Mouse (Mus musculus): ENCODE results near the gene Grin2c. TPM values are rescaled to one million over a fixed set of nuclear protein-coding genes. Genes with fewer than 3 reads are reported as not detected.

Grin2c gene
- polyA plus RNA-seq, 1 experiment from 2014 or later, result 0.51 TPM

DNA sequence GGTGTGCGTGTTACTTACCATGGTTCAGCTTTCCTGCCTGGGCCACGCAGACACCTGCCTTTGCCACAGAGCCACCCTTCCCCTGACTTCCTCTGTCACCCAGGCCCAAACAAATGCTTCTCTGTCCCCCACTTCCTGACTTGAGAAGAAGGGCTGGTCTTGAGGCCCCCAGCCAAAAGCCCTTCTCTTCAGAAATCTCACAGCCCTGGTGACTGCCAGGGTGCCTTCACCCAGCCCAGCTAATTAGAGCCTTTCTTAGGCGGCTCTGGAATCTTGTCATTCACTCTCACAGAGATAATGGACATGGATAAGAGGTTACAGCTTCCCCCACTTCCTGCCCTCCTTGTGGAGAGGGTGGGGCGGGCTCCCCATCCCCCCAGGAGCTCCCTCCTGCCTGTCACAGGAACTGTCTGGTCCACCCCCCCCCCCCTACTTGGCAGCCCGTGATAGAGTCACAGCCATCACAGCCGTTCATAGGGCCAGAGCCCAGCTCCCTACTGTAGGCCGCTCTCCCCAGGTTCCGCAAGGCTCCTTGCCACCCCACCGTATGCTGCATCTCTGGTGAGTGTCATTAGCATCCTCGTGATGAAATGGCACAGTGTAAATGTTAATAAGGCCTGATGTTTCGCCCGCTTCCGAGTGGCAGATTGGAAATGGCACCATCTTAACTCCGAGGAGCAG, 40.1 kb downstream of the Grin2c start:
- no peak for ATAC-seq
- H3K4me2 ChIP-seq, result no peak overlapping the region
- H3K27me3 ChIP-seq (replicated peaks), result 0 out of 2 replicates have a peak, but pooled peaks cover 5% of the 10 kb centered on the region
- no peaks in the 10 kb centered on the region for H3K36me3 ChIP-seq
- H3K4me3 ChIP-seq, result no peak overlapping the region
- WGBS (ENCODE audit: insufficient replicate concordance), result 49% methylated on average over 14 of the region's 14 CpGs
- H3K9ac ChIP-seq, result no peak overlapping the region
- 0 out of 2 replicates have a peak overlapping the region, but pooled peaks have one; percentile 28 for H3K27ac ChIP-seq
- no peaks in the 10 kb centered on the region for H3K9me3 ChIP-seq (replicated peaks)
- peaks cover 84% of the 10 kb centered on the region for H3K4me1 ChIP-seq

DNA sequence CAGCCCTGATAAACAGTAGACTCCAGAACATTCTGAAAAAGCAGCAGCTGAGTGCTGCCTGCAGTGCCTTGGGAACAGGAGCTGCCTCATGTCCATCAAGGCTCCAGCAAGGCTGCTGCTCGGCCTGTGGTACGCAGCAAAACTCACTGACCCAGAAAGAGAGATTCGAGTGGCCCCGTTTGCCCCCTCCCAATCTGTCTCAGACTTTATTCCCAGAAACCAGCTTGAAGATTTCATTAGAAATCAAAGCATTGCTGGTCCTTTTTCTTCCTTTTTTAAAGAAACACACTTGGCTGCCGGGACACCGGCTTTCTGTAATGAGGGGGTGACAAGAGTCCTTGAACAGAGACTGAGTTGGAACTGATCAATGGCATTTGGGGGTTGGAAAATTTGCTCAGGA, 41.7 kb downstream of the Grin2c start:
- H3K4me2 ChIP-seq, result no peak overlapping the region
- H3K9me3 ChIP-seq (replicated peaks), result no peaks in the 10 kb centered on the region
- WGBS (ENCODE audit: insufficient replicate concordance), result 79% methylated on average over 6 of the region's 6 CpGs
- 0 out of 2 replicates have a peak, but pooled peaks cover 5% of the 10 kb centered on the region for H3K27me3 ChIP-seq (replicated peaks)
- no peaks in the 10 kb centered on the region for H3K36me3 ChIP-seq
- no peak for ATAC-seq
- H3K27ac ChIP-seq, result no peak overlapping the region
- H3K9ac ChIP-seq, result no peak overlapping the region
- peaks cover 69% of the 10 kb centered on the region for H3K4me1 ChIP-seq
- H3K4me3 ChIP-seq, result no peak overlapping the region

DNA sequence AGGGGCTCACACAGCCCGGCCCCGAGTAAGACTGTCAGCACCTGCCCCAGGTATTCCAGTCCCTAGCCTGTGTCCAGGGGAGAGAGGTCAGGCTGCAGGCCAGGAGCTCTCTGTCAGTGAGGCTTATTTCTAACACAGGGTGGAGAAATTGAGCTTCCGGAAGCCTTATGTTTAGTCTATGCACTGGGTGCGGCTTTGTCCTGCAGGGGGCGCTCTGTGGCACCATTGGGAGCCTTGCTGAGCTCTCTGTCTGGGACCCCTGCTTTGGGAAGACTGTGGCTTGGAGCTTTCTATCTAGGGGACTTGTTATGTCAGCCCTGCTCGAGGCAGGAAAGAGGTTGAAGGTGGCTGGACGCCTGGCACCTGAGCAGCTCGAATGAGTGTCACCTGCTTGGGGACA, 42.2 kb downstream of the Grin2c start:
- Histone ChIP-seq H3K9ac (no peak overlapping the region), H3K4me3 (no peak overlapping the region), H3K4me2 (no peak overlapping the region), H3K9me3 (replicated peaks) (no peaks in the 10 kb centered on the region), H3K27me3 (replicated peaks) (0 out of 2 replicates have a peak, but pooled peaks cover 5% of the 10 kb centered on the region), H3K36me3 (no peaks in the 10 kb centered on the region), H3K4me1 (peaks cover 69% of the 10 kb centered on the region), H3K27ac (no peak overlapping the region)
- no peak for ATAC-seq
- 45% methylated on average over 8 of the region's 8 CpGs for WGBS (ENCODE audit: insufficient replicate concordance)

DNA sequence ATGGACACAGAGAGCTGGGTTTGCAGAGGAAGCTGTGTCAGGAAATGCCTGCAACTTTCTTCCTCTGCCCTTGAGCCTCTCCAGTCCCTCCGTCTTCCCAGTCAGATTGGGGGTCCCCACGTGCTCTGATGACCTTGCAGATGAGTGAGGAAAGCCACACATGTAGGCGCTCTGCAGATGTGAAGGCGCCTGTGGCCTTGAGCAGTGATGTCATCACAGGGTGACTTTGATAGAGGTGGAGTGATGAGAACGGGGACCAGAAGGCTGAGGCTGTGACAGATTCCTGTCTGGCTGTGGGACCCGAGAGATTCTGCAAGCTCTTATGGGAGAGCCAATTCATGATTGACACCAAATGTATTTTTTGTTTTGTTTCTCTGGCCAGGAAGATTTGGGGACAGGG, 43.2 kb downstream of the Grin2c start:
- Histone ChIP-seq H3K9me3 (replicated peaks) (no peaks in the 10 kb centered on the region), H3K4me3 (no peak overlapping the region), H3K27ac (no peak overlapping the region), H3K27me3 (replicated peaks) (0 out of 2 replicates have a peak, but pooled peaks cover 5% of the 10 kb centered on the region), H3K9ac (no peak overlapping the region), H3K4me1 (peaks cover 72% of the 10 kb centered on the region), H3K36me3 (no peaks in the 10 kb centered on the region), H3K4me2 (no peak overlapping the region)
- no peak for ATAC-seq
- 44% methylated on average over 6 of the region's 6 CpGs for WGBS (ENCODE audit: insufficient replicate concordance)

DNA sequence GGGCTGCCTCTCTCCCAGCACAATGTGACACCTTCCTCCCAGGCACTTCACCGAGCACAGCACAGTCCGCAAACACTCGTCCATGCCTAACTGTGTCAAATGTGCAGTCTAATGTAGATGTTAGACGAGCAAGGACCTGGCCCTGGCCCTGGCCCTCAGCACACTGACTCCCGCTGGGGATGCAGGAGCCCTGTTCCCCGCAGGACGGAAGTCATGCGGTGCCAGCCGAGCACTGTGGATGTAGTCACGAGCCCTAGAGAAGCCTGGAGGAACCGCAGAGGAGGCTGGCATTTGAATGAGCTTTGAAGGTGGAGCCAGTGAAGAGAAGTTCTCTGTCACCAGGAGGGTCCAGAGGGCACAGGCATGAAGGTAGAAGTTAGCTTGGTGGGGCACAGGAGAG, 43.6 kb downstream of the Grin2c start:
- WGBS (ENCODE audit: insufficient replicate concordance), result 63% methylated on average over 11 of the region's 11 CpGs
- Histone ChIP-seq H3K4me2 (no peak overlapping the region), H3K36me3 (no peaks in the 10 kb centered on the region), H3K9me3 (replicated peaks) (no peaks in the 10 kb centered on the region), H3K27me3 (replicated peaks) (0 out of 2 replicates have a peak, but pooled peaks cover 5% of the 10 kb centered on the region), H3K27ac (no peak overlapping the region), H3K9ac (no peak overlapping the region), H3K4me3 (no peak overlapping the region), H3K4me1 (peaks cover 72% of the 10 kb centered on the region)
- no peak for ATAC-seq

DNA sequence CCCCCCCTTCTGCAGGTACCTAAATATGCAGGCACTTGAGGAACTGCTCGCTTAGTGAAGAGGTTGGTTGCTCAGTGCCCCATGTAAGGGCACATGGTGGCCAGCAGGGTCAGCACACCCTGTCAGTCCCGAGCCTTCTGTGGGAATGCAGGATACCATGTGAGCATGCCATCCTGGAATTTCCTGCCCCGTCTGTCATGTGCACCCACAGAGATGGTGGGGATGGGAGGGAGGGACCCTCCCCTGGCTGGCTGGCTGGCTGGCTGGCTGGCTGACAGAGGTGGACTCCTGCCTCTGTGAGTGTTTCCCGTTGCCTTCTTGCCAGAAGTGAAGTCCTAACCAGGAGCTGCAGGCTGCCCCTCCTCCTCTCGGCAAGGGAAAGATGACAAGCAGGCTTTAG, 44.5 kb downstream of the Grin2c start:
- no peak overlapping the region for H3K9ac ChIP-seq
- H3K9me3 ChIP-seq (replicated peaks), result no peaks in the 10 kb centered on the region
- H3K4me1 ChIP-seq, result peaks cover 72% of the 10 kb centered on the region
- H3K4me3 ChIP-seq, result no peak overlapping the region
- H3K27ac ChIP-seq, result no peak overlapping the region
- 47% methylated on average over 5 of the region's 5 CpGs for WGBS (ENCODE audit: insufficient replicate concordance)
- H3K4me2 ChIP-seq, result no peak overlapping the region
- H3K36me3 ChIP-seq, result no peaks in the 10 kb centered on the region
- no peak for ATAC-seq
- 0 out of 2 replicates have a peak, but pooled peaks cover 5% of the 10 kb centered on the region for H3K27me3 ChIP-seq (replicated peaks)

DNA sequence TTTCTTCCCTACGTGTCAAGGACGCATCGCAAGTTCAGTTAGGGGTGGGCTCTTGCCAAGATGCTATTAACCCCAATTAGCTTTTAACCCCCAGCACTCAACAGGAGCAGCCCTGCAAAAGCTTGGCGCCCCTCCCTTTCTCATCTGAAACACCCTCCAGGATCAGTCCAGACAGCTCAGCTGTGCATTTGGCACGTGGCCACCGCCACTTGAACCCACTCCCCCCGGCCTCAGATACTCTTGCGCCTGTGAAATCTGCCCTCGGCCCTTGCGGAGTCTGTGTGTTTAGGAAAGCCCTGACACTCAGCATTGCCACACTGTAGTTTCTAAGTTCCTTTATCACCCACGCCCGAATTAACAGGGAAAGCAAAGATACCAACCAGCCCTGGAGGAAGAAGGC, 45.0 kb downstream of the Grin2c start:
- H3K36me3 ChIP-seq, result no peaks in the 10 kb centered on the region
- ATAC-seq, result no peak
- H3K4me1 ChIP-seq, result peaks cover 71% of the 10 kb centered on the region
- 0 out of 2 replicates have a peak, but pooled peaks cover 5% of the 10 kb centered on the region for H3K27me3 ChIP-seq (replicated peaks)
- no peak overlapping the region for H3K9ac ChIP-seq
- WGBS (ENCODE audit: insufficient replicate concordance), result 67% methylated on average over 12 of the region's 12 CpGs
- H3K9me3 ChIP-seq (replicated peaks), result no peaks in the 10 kb centered on the region
- no peak overlapping the region for H3K27ac ChIP-seq
- H3K4me2 ChIP-seq, result no peak overlapping the region
- no peak overlapping the region for H3K4me3 ChIP-seq

DNA sequence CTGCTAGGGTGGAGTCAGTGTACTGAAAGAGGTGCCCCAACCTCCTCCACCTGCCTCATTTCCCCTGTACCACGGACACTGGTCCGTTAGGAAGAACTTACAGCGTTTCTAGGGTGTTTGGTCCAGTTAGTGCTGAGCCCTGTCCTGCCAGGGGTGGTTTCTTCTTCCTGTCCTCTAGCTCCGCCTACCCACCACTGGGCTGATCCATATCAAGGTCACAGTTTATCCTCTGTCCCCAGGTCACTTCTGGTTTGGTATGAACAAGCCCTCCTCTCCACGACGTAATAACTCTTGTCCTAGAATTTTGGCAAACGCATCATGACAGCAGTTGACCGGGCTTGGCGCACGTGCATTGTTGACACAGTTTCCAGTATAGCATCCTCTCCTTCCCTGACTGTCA, 47.4 kb downstream of the Grin2c start:
- Histone ChIP-seq H3K27me3 (replicated peaks) (no peaks in the 10 kb centered on the region), H3K4me3 (no peak overlapping the region), H3K4me1 (peaks cover 47% of the 10 kb centered on the region), H3K36me3 (no peaks in the 10 kb centered on the region), H3K4me2 (no peak overlapping the region), H3K9ac (no peak overlapping the region), H3K27ac (no peak overlapping the region), H3K9me3 (replicated peaks) (no peaks in the 10 kb centered on the region)
- WGBS (ENCODE audit: insufficient replicate concordance), result 62% methylated on average over 10 of the region's 10 CpGs
- no peak for ATAC-seq

DNA sequence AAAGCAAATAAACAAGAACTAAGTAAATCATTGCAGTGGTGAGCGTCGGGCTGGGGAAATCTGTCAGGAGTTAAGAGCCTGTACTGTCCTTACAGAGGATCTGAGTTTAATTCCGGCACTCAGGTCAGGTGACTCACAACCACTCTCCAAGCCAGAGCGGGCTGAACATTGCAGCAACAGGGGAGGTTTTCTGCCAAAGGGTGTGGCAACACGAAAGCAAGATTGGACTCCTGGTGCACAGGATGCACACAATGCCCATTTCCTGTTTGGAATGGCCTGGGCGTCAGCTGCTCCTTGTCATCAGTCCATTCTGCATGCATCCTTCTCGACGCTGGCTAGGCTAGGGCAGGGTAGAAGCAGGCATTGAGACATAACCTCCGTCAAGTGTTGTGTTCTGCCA, 47.8 kb downstream of the Grin2c start:
- no peak for ATAC-seq
- H3K4me3 ChIP-seq, result no peak overlapping the region
- peaks cover 47% of the 10 kb centered on the region for H3K4me1 ChIP-seq
- no peak overlapping the region for H3K9ac ChIP-seq
- H3K36me3 ChIP-seq, result no peaks in the 10 kb centered on the region
- WGBS (ENCODE audit: insufficient replicate concordance), result 59% methylated on average over 9 of the region's 9 CpGs
- H3K4me2 ChIP-seq, result no peak overlapping the region
- no peaks in the 10 kb centered on the region for H3K9me3 ChIP-seq (replicated peaks)
- H3K27me3 ChIP-seq (replicated peaks), result no peaks in the 10 kb centered on the region
- H3K27ac ChIP-seq, result no peak overlapping the region

DNA sequence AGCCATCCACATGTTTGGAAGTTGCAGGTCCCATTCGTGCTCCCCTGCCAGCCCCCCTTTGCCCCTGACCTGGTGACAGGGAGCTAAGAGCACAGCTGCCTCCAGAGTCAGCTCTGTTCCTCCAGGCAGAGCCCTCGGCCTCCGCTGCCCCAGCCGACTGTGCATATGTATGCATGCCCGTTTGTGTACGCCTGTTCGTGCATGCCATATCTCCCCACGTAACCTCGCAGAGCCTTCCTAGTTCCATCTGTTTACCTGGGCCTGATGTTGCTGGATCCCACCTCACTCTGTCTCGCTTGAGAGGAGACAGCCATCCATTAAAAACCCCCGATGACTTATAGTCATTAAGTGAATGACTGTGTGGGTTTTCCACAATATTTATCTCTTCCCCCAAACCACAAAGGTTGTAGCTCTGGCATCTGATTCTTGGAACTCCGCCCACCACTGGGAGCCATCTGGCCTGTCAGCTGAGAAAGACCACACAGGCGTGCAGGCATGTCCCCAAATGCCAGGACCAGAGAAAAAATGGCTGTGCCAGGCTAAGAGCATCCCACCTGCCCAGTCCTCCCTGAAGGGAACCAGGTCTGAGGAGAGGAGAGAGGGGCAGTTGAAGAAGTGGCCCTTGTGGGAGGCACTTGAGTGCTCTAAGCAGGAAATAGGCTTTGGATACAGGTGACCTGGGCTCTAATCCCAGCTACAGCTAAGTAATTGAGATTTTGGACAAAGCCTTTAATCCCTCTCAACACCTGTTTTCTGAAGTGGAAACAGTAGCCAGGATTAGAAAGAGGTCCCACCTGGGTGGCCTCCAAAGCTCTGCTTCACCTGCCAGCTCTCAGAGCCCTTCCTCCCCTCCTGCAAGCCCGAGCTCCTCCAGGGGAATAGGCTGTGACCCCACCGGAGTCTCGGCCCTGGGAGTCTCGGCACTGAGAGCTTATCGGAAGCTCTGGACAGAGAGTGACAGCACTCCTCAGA, 49.3 kb downstream of the Grin2c start:
- H3K9ac ChIP-seq, result no peak overlapping the region
- H3K9me3 ChIP-seq (replicated peaks), result no peaks in the 10 kb centered on the region
- no peak overlapping the region for H3K4me2 ChIP-seq
- H3K4me1 ChIP-seq, result peaks cover 33% of the 10 kb centered on the region
- no peak overlapping the region for H3K27ac ChIP-seq
- WGBS (ENCODE audit: insufficient replicate concordance), result 54% methylated on average over 18 of the region's 18 CpGs
- no peaks in the 10 kb centered on the region for H3K36me3 ChIP-seq
- H3K27me3 ChIP-seq (replicated peaks), result no peaks in the 10 kb centered on the region
- no peak overlapping the region for H3K4me3 ChIP-seq
- no peak for ATAC-seq

DNA sequence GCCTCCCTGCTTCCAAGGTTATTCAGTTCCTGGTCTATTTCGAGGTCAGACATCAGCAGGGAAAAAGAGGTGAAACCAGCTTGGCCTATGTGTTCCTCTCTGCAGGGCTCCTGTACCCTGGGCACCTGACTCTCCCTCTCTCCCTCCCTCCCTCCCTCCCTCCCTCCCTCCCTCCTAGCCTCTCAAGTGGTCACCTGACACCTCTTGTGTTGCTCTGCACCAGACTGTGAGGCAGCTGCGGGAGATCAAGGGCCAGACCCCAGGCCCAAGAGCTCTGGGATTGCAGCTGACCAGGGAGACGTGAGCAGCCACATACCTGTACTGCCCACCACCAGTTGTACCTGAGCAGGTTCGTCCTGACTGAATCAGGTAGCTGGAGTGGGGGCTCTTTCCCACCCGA, 51.9 kb downstream of the Grin2c start:
- H3K27me3 ChIP-seq (replicated peaks), result no peaks in the 10 kb centered on the region
- H3K9ac ChIP-seq, result no peak overlapping the region
- H3K27ac ChIP-seq, result no peak overlapping the region
- ATAC-seq, result no peak
- WGBS (ENCODE audit: insufficient replicate concordance), result 49% methylated on average over 5 of the region's 5 CpGs
- H3K4me3 ChIP-seq, result no peak overlapping the region
- H3K9me3 ChIP-seq (replicated peaks), result no peaks in the 10 kb centered on the region
- H3K4me2 ChIP-seq, result no peak overlapping the region
- no peaks in the 10 kb centered on the region; the same call in 1 of the 2 replicates for H3K36me3 ChIP-seq
- peaks cover 35% of the 10 kb centered on the region for H3K4me1 ChIP-seq

DNA sequence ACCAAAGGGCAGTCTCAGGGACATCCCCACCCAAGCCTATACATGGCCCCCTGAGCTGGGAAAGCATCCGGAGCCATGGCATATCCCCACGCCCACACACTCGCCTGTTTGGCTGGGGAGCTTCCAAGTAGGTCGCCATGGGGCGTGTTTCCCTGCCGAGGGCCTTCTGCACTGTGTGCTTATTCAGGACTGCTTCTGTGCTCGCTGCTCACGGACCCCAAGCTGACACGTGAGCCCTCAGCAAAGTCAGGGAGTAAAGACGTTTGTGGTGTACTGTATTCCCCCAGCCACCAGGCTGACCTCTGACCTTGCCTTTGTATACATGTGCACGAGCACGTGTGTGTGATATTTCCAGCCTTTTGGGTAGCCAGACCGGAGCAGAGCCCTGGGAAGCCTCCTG, 54.9 kb downstream of the Grin2c start:
- H3K27ac ChIP-seq, result no peak overlapping the region
- no peak for ATAC-seq

More for the DNA sequence above, 54.9 kb downstream of the Grin2c start:
- peaks cover 16% of the 10 kb centered on the region for H3K4me1 ChIP-seq
- no peaks in the 10 kb centered on the region for H3K27me3 ChIP-seq (replicated peaks)
- no peak overlapping the region for H3K4me3 ChIP-seq
- WGBS (ENCODE audit: insufficient replicate concordance), result 68% methylated on average over 13 of the region's 13 CpGs
- no peaks in the 10 kb centered on the region for H3K9me3 ChIP-seq (replicated peaks)
- no peak overlapping the region for H3K9ac ChIP-seq
- no peak overlapping the region for H3K4me2 ChIP-seq
- H3K36me3 ChIP-seq, result peaks cover 18% of the 10 kb centered on the region
